Comparison of ENCODE assay signal across 8 mouse cellular contexts in genomic region chr19:29045956-29046650, GRCm38 (mm10). TPM values are rescaled to one million over a fixed set of nuclear protein-coding genes. Genes with fewer than 3 reads are reported as not detected.
A peak's percentile ranks its signal among the peaks of the same experiment; 100 is the strongest.
DNase-seq lines count a peak whose midpoint lies in the region; ATAC-seq lines count a peak whose summit lies in the region.

No protein-coding gene starts in this region.

- H3K9me3 ChIP-seq in heart, embryonic 13.5 days, result no peaks in the 10 kb centered on the region
- H3K9me3 ChIP-seq in intestine, embryonic 16.5 days (ENCODE audit: control insufficient read depth, low read length), result no peaks in the 10 kb centered on the region
- H3K9me3 ChIP-seq in midbrain, embryonic 16.5 days (replicated peaks; ENCODE audit: control insufficient read depth, low read length, poor library complexity, severe bottlenecking), result no peaks in the 10 kb centered on the region

- no peaks in the 10 kb centered on the region for H3K36me3 ChIP-seq in heart, embryonic 13.5 days
- H3K36me3 ChIP-seq in intestine, embryonic 16.5 days (ENCODE audit: control insufficient read depth, insufficient read depth, low read length), result no peaks in the 10 kb centered on the region
- H3K36me3 ChIP-seq in midbrain, embryonic 16.5 days (ENCODE audit: control insufficient read depth, insufficient read depth, low read length), result no peaks in the 10 kb centered on the region

- H3K4me3 ChIP-seq in heart, embryonic 13.5 days, result peak overlapping the region; percentile 67
- peak overlapping the region; percentile 95 for H3K4me3 ChIP-seq in intestine, embryonic 16.5 days (ENCODE audit: low read length)
- peak overlapping the region; percentile 16 for H3K4me3 ChIP-seq in midbrain, embryonic 16.5 days (ENCODE audit: low read depth, low read length)

- H3K27ac ChIP-seq in heart, embryonic 13.5 days (replicated peaks), result peak overlapping the region; percentile 87
- H3K27ac ChIP-seq in intestine, embryonic 16.5 days (ENCODE audit: low read length), result peak overlapping the region; percentile 46
- no peak overlapping the region for H3K27ac ChIP-seq in midbrain, embryonic 16.5 days (ENCODE audit: low read length)

- DNase-seq in heart, postnatal 4 days, result no peak
- peak; percentile 63 for DNase-seq in embryo, embryonic 10.5 days (ENCODE audit: low spot score)
- no peak for DNase-seq in cerebellum, adult 9-11 months
- no peak for DNase-seq in retina, postnatal 1 day

- peak overlapping the region; percentile 47 for H3K9ac ChIP-seq in heart, embryonic 13.5 days
- H3K9ac ChIP-seq in intestine, embryonic 16.5 days (ENCODE audit: low read depth, low read length), result peak overlapping the region; percentile 53
- H3K9ac ChIP-seq in midbrain, embryonic 16.5 days (ENCODE audit: low read depth, low read length), result no peak overlapping the region

- ATAC-seq in heart, embryonic 13.5 days (ENCODE audit: extremely low read depth, insufficient number of reproducible peaks, low FRiP score, low TSS enrichment), result no peak
- ATAC-seq in intestine, embryonic 16.5 days, result no peak
- ATAC-seq in midbrain, embryonic 16.5 days, result no peak
- no peak for ATAC-seq in frontal cortex, adult (ENCODE audit: low TSS enrichment)

- H3K4me1 ChIP-seq in heart, embryonic 13.5 days, result peaks cover 48% of the 10 kb centered on the region
- peaks cover 16% of the 10 kb centered on the region for H3K4me1 ChIP-seq in intestine, embryonic 16.5 days (ENCODE audit: control insufficient read depth, insufficient read depth, low read length)
- peaks cover 14% of the 10 kb centered on the region for H3K4me1 ChIP-seq in midbrain, embryonic 16.5 days (ENCODE audit: control insufficient read depth, insufficient read depth, low read length)

- WGBS in heart, embryonic 13.5 days, result 59% methylated on average over 15 of the region's 15 CpGs
- 32% methylated on average over 15 of the region's 15 CpGs for WGBS in intestine, embryonic 16.5 days
- WGBS in midbrain, embryonic 16.5 days, result 43% methylated on average over 15 of the region's 15 CpGs

- H3K27me3 ChIP-seq in heart, embryonic 13.5 days (replicated peaks), result no peaks in the 10 kb centered on the region
- no peaks in the 10 kb centered on the region for H3K27me3 ChIP-seq in intestine, embryonic 16.5 days (replicated peaks; ENCODE audit: control insufficient read depth, insufficient read depth, low read length)
- no peaks in the 10 kb centered on the region for H3K27me3 ChIP-seq in midbrain, embryonic 16.5 days (ENCODE audit: control insufficient read depth, insufficient read depth, low read depth, low read length)

- peak overlapping the region; percentile 84 for H3K4me2 ChIP-seq in heart, embryonic 13.5 days
- H3K4me2 ChIP-seq in intestine, embryonic 16.5 days (ENCODE audit: low read depth, low read length), result peak overlapping the region; percentile 61
- H3K4me2 ChIP-seq in midbrain, embryonic 16.5 days (ENCODE audit: low read length), result peak overlapping the region; percentile 82

RNA-seq across cellular contexts. Expression of gene Ak3, which starts 1.7 kb away (rescaled TPM):
- polyA plus RNA-seq in heart, embryonic 13.5 days (2015; fragmentation: Nextera tagmentation; extraction: Ambion mirVana), result 69.3 and 69.8 TPM in 2 replicates
- total RNA-seq in heart, postnatal 4 days (2021), result 10 to 100 TPM; 73.8 to 77.5 TPM
- polyA plus RNA-seq in intestine, embryonic 16.5 days (2015; fragmentation: Nextera tagmentation; extraction: Ambion mirVana), result 104 and 115 TPM in 2 replicates
- 64.3 and 75.1 TPM in 2 replicates for polyA plus RNA-seq in midbrain, embryonic 16.5 days (2015; fragmentation: Nextera tagmentation; extraction: Ambion mirVana)

RNA-seq across cellular contexts. Expression of gene Rcl1, which starts 55.1 kb away (rescaled TPM):
- 22.0 and 23.5 TPM in 2 replicates for polyA plus RNA-seq in heart, embryonic 13.5 days (2015; fragmentation: Nextera tagmentation; extraction: Ambion mirVana)
- 1 to 10 TPM; 7.5 to 7.7 TPM for total RNA-seq in heart, postnatal 4 days (2021)
- polyA plus RNA-seq in intestine, embryonic 16.5 days (2015; fragmentation: Nextera tagmentation; extraction: Ambion mirVana), result 49.8 and 62.0 TPM in 2 replicates
- 35.2 and 39.4 TPM in 2 replicates for polyA plus RNA-seq in midbrain, embryonic 16.5 days (2015; fragmentation: Nextera tagmentation; extraction: Ambion mirVana)

RNA-seq across cellular contexts. Expression of gene Cdc37l1, which starts 56.0 kb away (rescaled TPM):
- 27.3 and 30.6 TPM in 2 replicates for polyA plus RNA-seq in heart, embryonic 13.5 days (2015; fragmentation: Nextera tagmentation; extraction: Ambion mirVana)
- total RNA-seq in heart, postnatal 4 days (2021), result 10 to 100 TPM; 61.7 to 67.8 TPM
- 27.0 and 27.2 TPM in 2 replicates for polyA plus RNA-seq in intestine, embryonic 16.5 days (2015; fragmentation: Nextera tagmentation; extraction: Ambion mirVana)
- 48.9 and 52.6 TPM in 2 replicates for polyA plus RNA-seq in midbrain, embryonic 16.5 days (2015; fragmentation: Nextera tagmentation; extraction: Ambion mirVana)

Comparison
In these comparisons a context has a peak if more than half of its experiments do, and no peak if none do; other contexts are left out.
1. H3K4me3 ChIP-seq: peak in every context shown above with its lines; median percentile 95 in intestine, embryonic 16.5 days; 67 in heart, embryonic 13.5 days; 16 in midbrain, embryonic 16.5 days.